Mouse (Mus musculus) midbrain, embryonic 13.5 days (tissue): ENCODE data around the gene Ccdc182. TPM values are rescaled to one million over a fixed set of nuclear protein-coding genes. Genes with fewer than 3 reads are reported as not detected.

Experiments used
- ATAC-seq: fragments of 200-750 bp; cut with Nextera tagmentation; 2 replicates; pipeline ENCODE4 v1.8.0; 2017; ENCODE audit warnings: mild to moderate bottlenecking, moderate TSS enrichment, moderate library complexity
- H3K27ac ChIP-seq: fragments of 300-500 bp; sonication (generic); 2 replicates; pipeline ENCODE4 v1.5.1; 2015; ENCODE audit warnings: inconsistent platforms, mild to moderate bottlenecking, moderate library complexity
- H3K27me3 ChIP-seq: fragments of 300-500 bp; sonication (generic); 2 replicates; pipeline ENCODE4 v1.6.1; 2015; ENCODE audit warnings: mild to moderate bottlenecking, inconsistent platforms
- H3K36me3 ChIP-seq: fragments of 300-500 bp; sonication (generic); 2 replicates; pipeline ENCODE4 v1.6.1; 2015; ENCODE audit warnings: mild to moderate bottlenecking, inconsistent platforms
- H3K4me1 ChIP-seq: fragments of 300-500 bp; sonication (generic); replicated peaks from 2 replicates; pipeline ENCODE4 v1.6.1; 2015; ENCODE audit warnings: inconsistent platforms
- H3K4me2 ChIP-seq: fragments of 300-500 bp; sonication (generic); replicated peaks from 2 replicates; pipeline ENCODE4 v1.6.1; 2015; ENCODE audit warnings: moderate library complexity, mild to moderate bottlenecking, inconsistent platforms
- H3K4me3 ChIP-seq: fragments of 300-500 bp; sonication (generic); replicated peaks from 2 replicates; pipeline ENCODE4 v1.5.1; 2015; ENCODE audit warnings: mild to moderate bottlenecking, inconsistent platforms
- H3K9ac ChIP-seq: fragments of 300-500 bp; sonication (generic); replicated peaks from 2 replicates; pipeline ENCODE4 v1.6.1; 2015; ENCODE audit warnings: mild to moderate bottlenecking, inconsistent platforms
- H3K9me3 ChIP-seq: fragments of 300-500 bp; sonication (generic); 2 replicates; pipeline ENCODE4 v1.6.1; 2016; ENCODE audit warnings: mild to moderate bottlenecking, inconsistent platforms
- WGBS: fragments of 180-500 bp; shearing (Covaris S2); methylation state at CpG from one replicate; pipeline ENCODE4 v1.1.7; 2015; 5-methylcytosine and 5-hydroxymethylcytosine counted together
- polyA plus RNA-seq: library from polyadenylated mRNA; unstranded; fragments of >200 nt; fragmentation: Nextera tagmentation; extraction: Ambion mirVana; gene quantifications from 2 replicates; pipeline ENCODE4 v1.2.1, GENCODE M21; 2015

Ccdc182 gene
- polyA plus RNA-seq, 1 experiment from 2014 or later: 1.6 TPM

DNA sequence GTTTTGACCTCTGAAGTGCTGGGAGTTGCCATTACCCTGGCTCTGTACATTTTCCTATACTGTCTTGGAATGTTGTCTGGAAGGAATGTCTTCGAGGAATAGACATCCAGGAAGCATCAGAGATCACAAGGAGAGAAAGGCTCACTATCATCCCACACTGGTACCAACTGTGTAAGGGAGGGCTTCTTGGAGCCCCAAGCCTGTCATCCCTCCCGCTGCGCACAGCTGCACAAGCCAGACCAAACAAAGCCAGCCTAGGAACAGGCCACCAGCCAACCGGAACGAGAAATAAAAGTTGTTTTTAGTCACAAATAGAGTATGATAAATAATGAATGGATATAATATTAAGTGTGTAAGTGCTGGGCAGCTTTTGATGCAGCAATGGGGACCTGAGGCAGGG is 29.0 kb upstream of the Ccdc182 start:
- no peak for ATAC-seq
- Histone ChIP-seq H3K4me1 (peaks cover 36% of the 10 kb centered on the region), H3K36me3 (no peaks in the 10 kb centered on the region), H3K9ac (no peak overlapping the region), H3K27ac (no peak overlapping the region), H3K4me2 (no peak overlapping the region), H3K27me3 (0 out of 2 replicates have a peak, but pooled peaks cover 2% of the 10 kb centered on the region), H3K9me3 (0 out of 2 replicates have a peak, but pooled peaks cover 2% of the 10 kb centered on the region), H3K4me3 (no peak overlapping the region)
- 51% methylated on average over 5 of the region's 5 CpGs for WGBS

DNA sequence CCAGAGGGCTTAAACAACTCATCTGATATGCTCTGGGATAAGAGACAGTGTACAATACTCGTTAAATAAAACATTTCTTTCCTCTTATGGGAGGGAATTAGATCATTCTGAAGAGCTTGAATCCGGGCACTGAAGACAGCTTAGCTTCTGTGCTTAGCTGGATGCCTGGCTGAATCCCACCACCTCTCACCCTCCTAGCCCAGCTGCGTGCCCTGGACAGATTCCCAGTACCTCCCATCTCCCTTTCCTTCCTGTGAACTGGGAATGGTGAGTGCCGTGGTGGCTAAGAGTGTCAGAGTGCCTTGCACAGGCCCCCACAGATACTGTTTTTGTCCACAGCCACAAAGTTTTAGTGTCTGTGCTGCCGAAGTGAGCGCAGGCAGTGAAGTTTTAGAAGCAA is 27.5 kb upstream of the Ccdc182 start:
- no peak overlapping the region for H3K9ac ChIP-seq
- H3K9me3 ChIP-seq: 0 out of 2 replicates have a peak, but pooled peaks cover 4% of the 10 kb centered on the region
- H3K36me3 ChIP-seq: no peaks in the 10 kb centered on the region
- 0 out of 2 replicates have a peak, but pooled peaks cover 6% of the 10 kb centered on the region for H3K27me3 ChIP-seq
- no peak overlapping the region for H3K4me2 ChIP-seq
- H3K4me1 ChIP-seq: peaks cover 36% of the 10 kb centered on the region
- H3K4me3 ChIP-seq: no peak overlapping the region
- H3K27ac ChIP-seq: peak overlapping the region; percentile 64; the same call in 1 of the 2 replicates
- WGBS: 56% methylated on average over 6 of the region's 6 CpGs
- no peak for ATAC-seq

DNA sequence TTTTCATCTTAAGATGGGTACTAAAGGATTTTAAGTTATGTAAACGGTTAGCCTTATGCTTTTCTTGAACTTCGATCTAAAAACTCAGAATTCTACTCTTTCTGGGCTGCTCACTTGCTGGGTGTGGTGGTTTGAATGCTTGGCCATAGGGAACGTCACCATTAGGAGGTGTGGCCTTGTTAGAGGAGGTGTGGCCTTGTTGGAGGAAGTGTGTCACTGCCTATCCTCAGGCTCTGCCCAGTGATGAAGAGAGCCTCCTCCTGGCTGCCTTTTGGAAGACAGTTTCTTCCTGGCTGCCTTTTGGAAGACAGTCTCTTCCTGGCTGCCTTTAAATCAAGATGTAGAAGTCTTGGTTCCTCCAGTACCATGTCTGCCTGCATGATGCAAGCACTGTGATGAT is 22.0 kb upstream of the Ccdc182 start:
- Histone ChIP-seq H3K36me3 (no peaks in the 10 kb centered on the region), H3K4me1 (peaks cover 63% of the 10 kb centered on the region), H3K9ac (no peak overlapping the region), H3K4me2 (no peak overlapping the region), H3K9me3 (0 out of 2 replicates have a peak, but pooled peaks cover 4% of the 10 kb centered on the region), H3K4me3 (no peak overlapping the region), H3K27ac (no peak overlapping the region), H3K27me3 (0 out of 2 replicates have a peak, but pooled peaks cover 6% of the 10 kb centered on the region)
- ATAC-seq: no peak
- 67% methylated on average over 3 of the region's 3 CpGs for WGBS

DNA sequence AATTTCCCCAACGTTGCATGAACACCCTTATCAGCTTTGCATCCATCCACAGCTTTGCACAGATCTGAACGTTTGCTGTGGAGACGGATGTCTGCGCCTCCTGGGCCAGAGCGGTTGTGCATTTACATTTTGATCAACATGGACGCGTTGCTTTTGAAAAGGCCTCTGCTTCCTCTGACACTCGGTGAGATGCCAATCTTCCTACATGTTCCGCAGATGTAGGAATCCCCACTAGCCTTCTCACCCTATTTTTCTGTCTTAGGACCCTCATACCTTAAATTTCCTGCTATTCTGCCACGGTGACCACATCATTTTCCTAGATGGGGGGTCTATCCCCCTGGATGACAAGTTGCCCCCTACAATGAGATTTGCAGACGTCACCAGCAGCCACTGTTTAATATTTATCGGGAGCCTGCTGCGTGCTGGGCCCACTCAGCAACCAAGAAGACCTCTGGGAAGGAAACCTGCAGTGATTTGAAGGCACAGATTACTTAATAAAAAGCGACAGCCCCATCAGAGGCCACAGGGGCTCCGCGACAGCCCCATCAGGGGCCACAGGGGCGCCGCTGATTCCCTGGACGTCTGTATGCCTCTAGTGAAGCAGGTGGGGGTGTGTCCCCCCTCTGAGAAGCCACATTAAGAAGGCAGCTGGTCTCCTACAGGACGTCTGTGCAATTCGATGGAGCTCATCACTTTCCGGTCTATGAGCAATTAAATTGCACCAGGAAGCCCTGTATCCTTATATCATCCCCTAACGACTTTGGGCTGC is 19.6 kb upstream of the Ccdc182 start:
- no peaks in the 10 kb centered on the region for H3K36me3 ChIP-seq
- 0 out of 2 replicates have a peak, but pooled peaks cover 4% of the 10 kb centered on the region for H3K9me3 ChIP-seq
- no peak overlapping the region; the same call in 1 of the 2 replicates for H3K9ac ChIP-seq
- WGBS: 9% methylated on average over 23 of the region's 23 CpGs
- peak overlapping the region; percentile 42 for H3K4me2 ChIP-seq
- peak; percentile 64 for ATAC-seq
- peak overlapping the region; percentile 95 for H3K27ac ChIP-seq
- H3K4me3 ChIP-seq: no peak overlapping the region
- H3K27me3 ChIP-seq: 0 out of 2 replicates have a peak, but pooled peaks cover 6% of the 10 kb centered on the region
- peaks cover 67% of the 10 kb centered on the region for H3K4me1 ChIP-seq

DNA sequence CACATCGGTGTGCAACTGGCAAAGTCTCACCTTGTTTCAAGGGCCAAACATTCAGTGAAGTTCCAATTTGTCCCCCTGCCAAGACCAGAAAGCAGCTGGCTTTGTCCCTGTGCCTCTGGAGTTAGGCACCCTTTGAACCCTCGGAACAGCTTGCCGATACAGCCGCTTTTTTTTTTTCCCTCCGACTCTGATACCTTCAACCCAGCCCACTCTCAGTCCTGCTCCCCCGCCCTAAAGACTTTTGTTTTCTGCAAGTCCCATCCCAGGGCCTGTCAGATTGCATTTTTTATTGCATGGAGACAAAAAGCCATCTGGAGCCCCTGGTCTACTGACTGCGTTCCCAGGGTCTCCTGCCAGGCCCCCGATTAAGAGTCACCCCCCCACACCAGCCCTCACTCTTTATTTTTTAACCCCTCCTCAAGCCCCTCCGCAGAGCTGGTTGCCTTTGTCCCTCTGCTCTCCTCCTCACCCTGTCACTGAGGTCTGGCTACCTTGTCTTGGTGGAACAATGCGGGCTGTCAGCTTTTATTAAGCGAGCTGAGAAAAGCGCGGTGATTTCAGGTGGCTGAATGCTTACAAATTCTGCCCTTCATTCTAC is 18.9 kb upstream of the Ccdc182 start:
- 0 out of 2 replicates have a peak, but pooled peaks cover 4% of the 10 kb centered on the region for H3K9me3 ChIP-seq
- peak overlapping the region; percentile 95 for H3K27ac ChIP-seq
- peak overlapping the region; percentile 42 for H3K4me2 ChIP-seq
- H3K4me1 ChIP-seq: peaks cover 66% of the 10 kb centered on the region
- H3K27me3 ChIP-seq: 0 out of 2 replicates have a peak, but pooled peaks cover 3% of the 10 kb centered on the region
- 5% methylated on average over 13 of the region's 13 CpGs for WGBS
- peak; percentile 84 for ATAC-seq
- H3K4me3 ChIP-seq: no peak overlapping the region
- no peaks in the 10 kb centered on the region for H3K36me3 ChIP-seq
- no peak overlapping the region for H3K9ac ChIP-seq

DNA sequence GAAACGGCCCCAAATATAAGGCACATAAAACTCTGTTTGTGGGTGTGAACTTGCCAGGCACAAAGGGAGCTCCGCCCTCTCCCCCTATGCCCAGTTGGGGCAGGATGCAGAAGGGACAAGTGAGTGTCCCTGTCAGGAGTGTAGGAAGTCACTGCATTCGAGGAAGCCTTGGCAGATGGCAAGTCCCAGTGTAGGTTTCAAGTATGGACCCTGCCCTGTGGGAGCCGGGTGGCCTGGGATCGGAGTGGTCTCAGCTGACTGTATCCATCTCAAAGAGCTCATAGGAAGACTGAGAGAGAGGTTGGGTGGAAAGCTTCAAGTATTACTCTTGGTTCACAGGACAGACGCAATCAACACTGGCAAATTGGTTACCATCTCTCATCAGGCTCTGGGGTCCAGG is 17.9 kb upstream of the Ccdc182 start:
- Histone ChIP-seq H3K9ac (no peak overlapping the region), H3K4me1 (peaks cover 75% of the 10 kb centered on the region), H3K4me2 (0 out of 2 replicates have a peak overlapping the region, but pooled peaks have one; percentile 42), H3K27ac (peak overlapping the region; percentile 95), H3K36me3 (no peaks in the 10 kb centered on the region), H3K9me3 (0 out of 2 replicates have a peak, but pooled peaks cover 1% of the 10 kb centered on the region), H3K4me3 (no peak overlapping the region), H3K27me3 (no peaks in the 10 kb centered on the region)
- WGBS: 40% methylated on average over 6 of the region's 6 CpGs
- ATAC-seq: peak; percentile 16; the same call in 1 of the 2 replicates

DNA sequence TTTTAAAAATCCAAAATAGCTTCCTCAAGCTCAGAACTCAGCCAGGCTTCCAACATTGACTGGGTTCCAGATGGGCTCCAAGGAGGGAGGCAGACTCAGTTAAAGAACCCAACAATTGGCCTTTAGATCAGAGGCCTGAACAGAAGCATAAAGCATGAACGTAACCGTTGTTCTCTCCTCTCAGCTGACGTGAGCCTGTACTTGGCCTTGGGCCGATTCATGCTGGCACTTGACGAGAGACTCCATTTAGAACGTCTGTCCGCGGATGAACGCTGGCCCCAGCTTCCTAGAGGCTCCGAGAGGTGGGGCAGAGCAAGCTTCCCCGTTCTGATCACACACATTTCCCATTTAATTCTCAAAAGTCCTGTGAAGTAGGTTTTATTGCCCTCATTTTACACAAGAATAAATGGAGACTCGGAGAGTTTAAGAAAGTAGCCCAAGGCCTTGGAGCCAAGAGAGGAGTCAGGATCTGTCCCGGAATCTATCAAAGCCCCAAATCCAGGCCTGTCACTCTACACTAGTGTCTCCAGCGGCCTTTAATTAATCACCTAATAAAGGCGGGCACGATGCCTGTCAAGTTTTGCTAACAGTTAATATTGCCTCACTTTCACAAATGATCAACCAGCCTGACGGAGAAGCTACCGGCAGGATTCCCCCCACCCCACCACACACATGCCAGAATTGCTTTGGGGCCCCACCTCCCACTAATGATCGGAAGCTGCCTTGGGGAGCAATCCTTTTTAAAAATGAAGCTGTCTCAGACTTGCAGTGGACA is 17.1 kb upstream of the Ccdc182 start:
- H3K9me3 ChIP-seq: no peaks in the 10 kb centered on the region
- H3K4me2 ChIP-seq: no peak overlapping the region
- H3K4me3 ChIP-seq: no peak overlapping the region
- no peak for ATAC-seq
- peak overlapping the region; percentile 95 for H3K27ac ChIP-seq
- no peaks in the 10 kb centered on the region for H3K27me3 ChIP-seq
- H3K36me3 ChIP-seq: no peaks in the 10 kb centered on the region
- WGBS: 26% methylated on average over 19 of the region's 19 CpGs
- no peak overlapping the region for H3K9ac ChIP-seq
- peaks cover 79% of the 10 kb centered on the region for H3K4me1 ChIP-seq

DNA sequence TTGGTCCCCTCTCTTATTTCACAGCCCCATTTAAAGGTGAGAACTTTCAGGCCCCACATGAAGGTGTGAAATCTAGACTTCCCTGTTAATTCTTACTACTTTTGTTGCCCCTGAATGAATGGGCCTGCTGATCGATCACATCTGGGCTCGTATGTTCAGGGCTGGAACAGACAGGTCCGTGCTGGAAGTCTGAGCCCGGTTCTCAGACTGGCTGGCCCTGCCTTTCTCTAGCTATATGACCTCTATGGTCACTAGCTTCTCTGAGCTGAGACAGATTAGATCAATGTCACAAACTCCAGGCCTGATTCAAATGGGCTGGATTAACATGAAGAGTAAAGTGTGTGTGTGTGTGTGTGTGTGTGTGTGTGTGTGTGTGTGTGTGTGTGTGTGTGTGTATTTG is 14.9 kb upstream of the Ccdc182 start:
- no peak overlapping the region for H3K4me3 ChIP-seq
- no peak overlapping the region for H3K4me2 ChIP-seq
- peaks cover 64% of the 10 kb centered on the region for H3K4me1 ChIP-seq
- H3K36me3 ChIP-seq: no peaks in the 10 kb centered on the region
- H3K27me3 ChIP-seq: no peaks in the 10 kb centered on the region
- H3K9me3 ChIP-seq: 0 out of 2 replicates have a peak, but pooled peaks cover 6% of the 10 kb centered on the region
- ATAC-seq: no peak
- 37% methylated on average over 4 of the region's 4 CpGs for WGBS
- peak overlapping the region; percentile 4; the same call in 1 of the 2 replicates for H3K27ac ChIP-seq
- no peak overlapping the region for H3K9ac ChIP-seq

DNA sequence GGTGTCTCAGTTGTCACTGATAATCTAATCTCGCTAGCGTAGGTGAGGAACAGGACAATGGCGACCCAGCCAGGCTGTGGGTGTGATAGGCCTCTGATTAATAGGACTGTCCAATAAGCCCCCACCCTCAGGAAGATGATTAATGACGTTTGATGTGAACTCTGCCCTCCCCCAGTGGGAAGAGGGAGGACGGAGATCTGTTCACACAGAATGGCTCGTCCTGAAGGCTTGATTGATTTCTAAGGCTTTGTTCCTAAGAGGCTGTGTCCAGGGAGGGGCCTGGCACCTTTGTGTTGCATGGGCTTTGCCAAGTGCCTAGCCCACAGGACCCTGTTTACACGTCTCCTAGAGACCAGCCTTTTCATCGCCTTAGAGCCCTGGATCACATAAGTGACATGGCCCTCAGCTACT is 13.4 kb upstream of the Ccdc182 start:
- Histone ChIP-seq H3K4me3 (no peak overlapping the region), H3K4me2 (no peak overlapping the region)

DNA sequence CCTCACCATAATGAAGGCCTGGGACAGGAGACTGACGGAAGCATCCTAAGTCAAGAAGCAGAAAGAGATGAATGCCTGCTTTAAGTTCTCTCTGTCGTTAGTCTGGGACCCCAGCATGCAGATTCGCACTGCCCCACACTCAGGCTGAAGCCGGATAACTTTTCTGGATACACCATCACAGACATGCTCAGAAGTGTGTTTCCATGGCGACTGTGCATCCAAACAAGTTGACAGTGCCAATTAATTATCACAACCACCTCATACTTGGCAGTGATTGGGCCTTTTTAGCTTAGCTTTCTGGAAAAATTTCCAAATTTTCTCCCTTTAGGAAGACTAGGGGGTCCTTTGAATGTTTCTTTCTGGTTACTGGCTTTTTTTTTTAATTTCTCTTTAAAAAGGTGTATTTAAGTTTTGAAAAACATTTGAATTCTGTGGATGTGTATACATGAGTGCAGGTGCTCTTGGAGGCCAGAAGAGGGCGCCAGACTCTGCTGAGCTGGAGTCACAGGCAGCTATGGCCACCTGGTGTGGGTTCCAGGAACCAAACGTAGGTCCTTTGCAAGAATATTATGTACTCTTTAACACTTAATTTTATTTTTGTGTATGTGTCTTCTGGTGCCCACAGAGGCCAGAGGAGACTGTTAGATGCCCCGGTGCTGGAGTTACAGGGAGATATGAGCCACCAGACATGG is 12.3 kb upstream of the Ccdc182 start:
- H3K9me3 ChIP-seq: 0 out of 2 replicates have a peak, but pooled peaks cover 6% of the 10 kb centered on the region
- no peak overlapping the region for H3K4me3 ChIP-seq
- WGBS: 65% methylated on average over 8 of the region's 8 CpGs
- peaks cover 45% of the 10 kb centered on the region for H3K4me1 ChIP-seq
- H3K27me3 ChIP-seq: no peaks in the 10 kb centered on the region
- no peak overlapping the region for H3K9ac ChIP-seq
- H3K4me2 ChIP-seq: no peak overlapping the region
- H3K27ac ChIP-seq: no peak overlapping the region
- no peak for ATAC-seq
- H3K36me3 ChIP-seq: no peaks in the 10 kb centered on the region

More for the DNA sequence above, 13.4 kb upstream of the Ccdc182 start:
- WGBS: 12% methylated on average over 8 of the region's 8 CpGs
- Histone ChIP-seq H3K36me3 (no peaks in the 10 kb centered on the region), H3K4me1 (peaks cover 49% of the 10 kb centered on the region), H3K9ac (no peak overlapping the region), H3K27ac (peak overlapping the region; percentile 77), H3K9me3 (0 out of 2 replicates have a peak, but pooled peaks cover 6% of the 10 kb centered on the region), H3K27me3 (no peaks in the 10 kb centered on the region)
- peak; percentile 66 for ATAC-seq

DNA sequence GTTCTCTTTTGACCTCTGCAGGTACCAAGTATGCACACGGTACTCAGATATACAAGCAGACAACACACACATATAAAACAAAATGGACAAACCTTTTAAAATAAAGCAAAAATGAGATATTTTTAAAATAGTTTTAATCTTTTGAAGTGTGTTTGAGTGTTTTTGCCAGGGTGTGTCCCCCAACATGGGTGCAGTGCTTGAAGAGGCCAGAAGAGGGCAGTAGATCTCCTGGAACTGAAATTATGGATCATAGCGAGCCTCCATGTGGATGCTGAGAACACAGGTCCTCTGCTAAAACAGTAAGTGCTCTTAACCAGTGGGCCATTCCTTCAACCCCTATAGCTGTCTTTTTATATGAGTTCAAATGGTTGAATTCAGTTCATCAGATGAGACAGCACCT is 11.3 kb upstream of the Ccdc182 start:
- no peak overlapping the region for H3K4me3 ChIP-seq
- H3K9me3 ChIP-seq: 0 out of 2 replicates have a peak, but pooled peaks cover 6% of the 10 kb centered on the region
- H3K27me3 ChIP-seq: no peaks in the 10 kb centered on the region
- ATAC-seq: no peak
- H3K4me2 ChIP-seq: no peak overlapping the region
- peaks cover 36% of the 10 kb centered on the region for H3K4me1 ChIP-seq
- WGBS: 98% methylated on average over 2 of the region's 2 CpGs
- H3K27ac ChIP-seq: no peak overlapping the region
- H3K36me3 ChIP-seq: no peaks in the 10 kb centered on the region
- H3K9ac ChIP-seq: no peak overlapping the region
